Mouse (Mus musculus): ENCODE data around the gene Dock6. TPM values are rescaled to one million over a fixed set of nuclear protein-coding genes. Genes with fewer than 3 reads are reported as not detected.
"Not testable (repeated sequence)": the region's sequence is repeated elsewhere in the genome, so short reads cannot be mapped to it uniquely, and the experiment has no call there.

Gene Dock6
- 22.0 and 23.5 TPM in 2 replicates for polyA plus RNA-seq (2016; fragmentation: Nextera tagmentation; extraction: Ambion mirVana)

GRCm38 (mm10) chr9:21852128-21853091 is at the start of gene Dock6:
TSS of gene Dock6 (minus strand) at chr9:21852635.
- Histone ChIP-seq H3K27ac (replicated peaks) (peak within 1 kb of the TSS; percentile 91), H3K4me1 (peaks cover 47% of the 10 kb centered on the region)
- WGBS, result under 1% methylated on average over 68 of the region's 68 CpGs

GRCm38 (mm10) chr9:21901223-21901820 is 48.9 kb upstream of the Dock6 start:
- H3K9me3 ChIP-seq (replicated peaks), result no peaks in the 10 kb centered on the region
- peak overlapping the region; percentile 77 for H3K27ac ChIP-seq (replicated peaks)
- peak; percentile 52 for DNase-seq (ENCODE audit: low spot score)
- 15% methylated on average over 10 of the region's 10 CpGs for WGBS
- H3K36me3 ChIP-seq, result no peaks in the 10 kb centered on the region
- H3K4me3 ChIP-seq, result peak overlapping the region; percentile 56
- no peaks in the 10 kb centered on the region for H3K4me1 ChIP-seq
- H3K27me3 ChIP-seq (ENCODE audit: low read depth, poor library complexity, severe bottlenecking), result peaks cover 14% of the 10 kb centered on the region; the same call in 1 of the 2 replicates

More at GRCm38 (mm10) chr9:21852128-21853091, at the start of gene Dock6:
- H3K36me3 ChIP-seq, result no peaks in the 10 kb centered on the region
- DNase-seq (ENCODE audit: low spot score), result peak; percentile 93
- H3K27me3 ChIP-seq (ENCODE audit: low read depth, poor library complexity, severe bottlenecking), result no peaks in the 10 kb centered on the region
- no peaks in the 10 kb centered on the region for H3K9me3 ChIP-seq (replicated peaks)
- H3K4me3 ChIP-seq, result peak within 1 kb of the TSS; percentile 84

DNA sequence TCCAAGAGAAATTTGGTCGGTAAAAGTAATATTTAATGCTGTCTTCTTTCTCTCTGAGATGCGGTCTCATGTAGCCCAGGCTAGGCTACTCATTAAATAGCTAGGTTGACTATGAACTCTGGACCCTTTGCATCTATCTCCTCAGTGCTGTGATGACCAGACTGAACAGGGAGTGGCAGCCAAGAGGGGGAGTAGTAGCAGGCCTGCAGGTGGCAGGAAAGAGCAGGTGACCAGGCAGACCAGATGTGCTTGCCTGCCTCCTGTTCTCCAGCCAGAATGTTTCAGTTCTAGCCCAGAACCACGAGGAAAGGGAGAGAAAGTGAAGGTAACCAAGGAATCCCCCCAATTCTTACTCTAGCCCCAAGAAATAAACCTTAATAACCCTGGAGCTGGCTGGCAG is 36.8 kb upstream of the Dock6 start:
- Histone ChIP-seq H3K9me3 (replicated peaks) (0 out of 2 replicates have a peak, but pooled peaks cover 15% of the 10 kb centered on the region), H3K36me3 (no peaks in the 10 kb centered on the region), H3K4me3 (no peak overlapping the region), H3K4me1 (no peaks in the 10 kb centered on the region), H3K27me3 (ENCODE audit: low read depth, poor library complexity, severe bottlenecking) (no peaks in the 10 kb centered on the region), H3K27ac (replicated peaks) (no peak overlapping the region)
- no peak for DNase-seq (ENCODE audit: low spot score)
- WGBS, result 69% methylated on average over 3 of the region's 3 CpGs

GRCm38 (mm10) chr9:21876601-21877000 is 24.2 kb upstream of the Dock6 start:
- DNase-seq (ENCODE audit: low spot score), result no peak
- 66% methylated on average over 3 of the region's 3 CpGs for WGBS

DNA sequence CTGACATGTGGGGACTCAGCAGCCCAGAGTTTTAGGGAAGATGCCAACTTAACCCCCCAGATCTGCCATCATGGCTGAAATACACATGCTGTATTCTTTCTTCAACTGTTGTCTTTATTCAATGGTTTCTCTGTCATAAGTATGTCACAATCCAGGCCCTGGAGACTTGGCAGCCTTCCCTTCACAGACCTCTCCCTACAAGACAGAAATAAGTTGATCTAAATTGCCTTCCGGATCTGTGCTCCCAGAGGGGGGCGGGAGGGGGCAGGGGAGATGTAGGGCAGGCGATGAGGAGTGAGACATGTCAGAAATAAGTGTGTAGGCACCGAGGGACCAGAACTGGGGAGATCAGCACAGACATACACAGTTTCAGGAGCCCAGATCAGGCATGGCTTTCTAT is 19.8 kb upstream of the Dock6 start:
- Histone ChIP-seq H3K27ac (replicated peaks) (no peak overlapping the region), H3K4me1 (0 out of 2 replicates have a peak, but pooled peaks cover 2% of the 10 kb centered on the region), H3K4me3 (no peak overlapping the region), H3K9me3 (replicated peaks) (no peaks in the 10 kb centered on the region; the same call in 1 of the 2 replicates), H3K36me3 (no peaks in the 10 kb centered on the region), H3K27me3 (ENCODE audit: low read depth, poor library complexity, severe bottlenecking) (no peaks in the 10 kb centered on the region)
- 63% methylated on average over 4 of the region's 4 CpGs for WGBS
- DNase-seq (ENCODE audit: low spot score), result no peak

More at GRCm38 (mm10) chr9:21876601-21877000, 24.2 kb upstream of the Dock6 start:
- Histone ChIP-seq H3K4me1 (no peaks in the 10 kb centered on the region), H3K27ac (replicated peaks) (no peak overlapping the region), H3K4me3 (no peak overlapping the region), H3K9me3 (replicated peaks) (peaks cover 5% of the 10 kb centered on the region; the same call in 1 of the 2 replicates), H3K36me3 (no peaks in the 10 kb centered on the region), H3K27me3 (ENCODE audit: low read depth, poor library complexity, severe bottlenecking) (no peaks in the 10 kb centered on the region)

DNA sequence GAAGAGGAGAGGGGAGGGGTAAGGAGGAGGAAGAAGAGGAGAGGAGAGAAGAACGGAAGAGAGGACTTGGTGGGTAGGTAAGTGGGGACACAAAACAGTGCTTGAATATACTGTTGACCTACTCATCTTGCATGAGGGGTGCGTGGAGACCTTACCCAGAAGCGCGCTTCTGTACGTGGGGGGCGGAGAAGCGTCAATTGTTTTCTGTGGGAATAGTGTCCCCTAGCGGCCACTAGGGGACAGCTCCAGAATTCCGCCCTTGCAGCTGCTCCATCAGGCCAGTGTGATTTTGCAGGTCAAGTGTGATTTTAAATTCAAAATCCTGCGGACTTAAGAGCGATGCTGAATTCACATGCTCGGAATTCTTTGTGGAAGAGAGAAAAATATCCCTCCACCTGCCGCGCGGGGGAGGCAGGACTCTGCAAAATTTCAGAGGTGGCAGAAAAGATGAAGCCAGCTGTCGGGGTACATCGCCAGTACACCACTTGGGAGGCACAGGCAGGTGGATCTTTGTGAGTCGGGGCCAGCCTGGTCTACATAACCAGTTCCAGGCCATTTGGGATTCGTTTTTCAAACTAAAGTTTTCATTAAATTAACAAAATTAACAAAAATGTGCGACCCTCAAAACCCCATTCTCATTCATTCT is 18.6 kb upstream of the Dock6 start:
- peak overlapping the region; percentile 32; the same call in 1 of the 2 replicates for H3K4me3 ChIP-seq
- WGBS, result 20% methylated on average over 20 of the region's 20 CpGs
- H3K4me1 ChIP-seq, result 0 out of 2 replicates have a peak, but pooled peaks cover 2% of the 10 kb centered on the region
- peak; percentile 52 for DNase-seq (ENCODE audit: low spot score)
- no peaks in the 10 kb centered on the region for H3K9me3 ChIP-seq (replicated peaks)
- H3K27ac ChIP-seq (replicated peaks), result no peak overlapping the region
- H3K36me3 ChIP-seq, result no peaks in the 10 kb centered on the region
- H3K27me3 ChIP-seq (ENCODE audit: low read depth, poor library complexity, severe bottlenecking), result no peaks in the 10 kb centered on the region

GRCm38 (mm10) chr9:21869290-21869689 is 16.9 kb upstream of the Dock6 start:
- DNase-seq (ENCODE audit: low spot score); H3K4me3 ChIP-seq: not testable (repeated sequence)

GRCm38 (mm10) chr9:21867726-21868125 is 15.3 kb upstream of the Dock6 start:
- WGBS, result 82% methylated on average over 3 of the region's 3 CpGs
- Histone ChIP-seq H3K4me3 (no peak overlapping the region), H3K4me1 (0 out of 2 replicates have a peak, but pooled peaks cover 2% of the 10 kb centered on the region), H3K36me3 (no peaks in the 10 kb centered on the region), H3K27ac (replicated peaks) (no peak overlapping the region), H3K27me3 (ENCODE audit: low read depth, poor library complexity, severe bottlenecking) (no peaks in the 10 kb centered on the region), H3K9me3 (replicated peaks) (no peaks in the 10 kb centered on the region)
- DNase-seq (ENCODE audit: low spot score), result no peak

More at GRCm38 (mm10) chr9:21869290-21869689, 16.9 kb upstream of the Dock6 start:
- 55% methylated on average over 7 of the region's 7 CpGs for WGBS
- not testable (repeated sequence) for H3K27me3 ChIP-seq (ENCODE audit: low read depth, poor library complexity, severe bottlenecking); H3K4me1 ChIP-seq; H3K36me3 ChIP-seq; H3K9me3 ChIP-seq (replicated peaks); H3K27ac ChIP-seq (replicated peaks)

DNA sequence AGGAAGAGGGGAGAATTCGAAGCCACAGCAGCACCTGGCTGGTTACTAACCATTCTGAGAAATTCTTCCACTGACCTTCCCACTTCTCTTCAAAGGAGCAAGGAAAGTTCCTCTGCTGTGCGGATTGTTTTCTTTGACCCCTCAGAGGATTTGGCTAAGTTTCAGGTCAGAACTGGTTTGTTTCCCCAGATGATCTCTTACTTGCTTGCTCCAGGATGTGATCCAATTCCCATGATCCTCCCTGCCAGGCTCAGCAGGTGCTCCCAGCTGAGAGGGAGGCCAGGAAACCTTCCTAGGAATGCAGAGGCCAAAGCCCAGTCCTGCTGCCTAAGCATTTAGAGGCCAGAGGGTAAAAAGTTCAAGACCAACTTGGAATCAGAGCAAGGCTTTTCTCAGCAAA is 14.2 kb upstream of the Dock6 start:
- H3K4me1 ChIP-seq, result 0 out of 2 replicates have a peak, but pooled peaks cover 2% of the 10 kb centered on the region
- no peak overlapping the region for H3K27ac ChIP-seq (replicated peaks)
- no peaks in the 10 kb centered on the region for H3K27me3 ChIP-seq (ENCODE audit: low read depth, poor library complexity, severe bottlenecking)
- no peak overlapping the region for H3K4me3 ChIP-seq
- 68% methylated on average over 2 of the region's 2 CpGs for WGBS
- H3K9me3 ChIP-seq (replicated peaks), result peaks cover 6% of the 10 kb centered on the region; the same call in 1 of the 2 replicates
- H3K36me3 ChIP-seq, result no peaks in the 10 kb centered on the region
- DNase-seq (ENCODE audit: low spot score), result no peak

DNA sequence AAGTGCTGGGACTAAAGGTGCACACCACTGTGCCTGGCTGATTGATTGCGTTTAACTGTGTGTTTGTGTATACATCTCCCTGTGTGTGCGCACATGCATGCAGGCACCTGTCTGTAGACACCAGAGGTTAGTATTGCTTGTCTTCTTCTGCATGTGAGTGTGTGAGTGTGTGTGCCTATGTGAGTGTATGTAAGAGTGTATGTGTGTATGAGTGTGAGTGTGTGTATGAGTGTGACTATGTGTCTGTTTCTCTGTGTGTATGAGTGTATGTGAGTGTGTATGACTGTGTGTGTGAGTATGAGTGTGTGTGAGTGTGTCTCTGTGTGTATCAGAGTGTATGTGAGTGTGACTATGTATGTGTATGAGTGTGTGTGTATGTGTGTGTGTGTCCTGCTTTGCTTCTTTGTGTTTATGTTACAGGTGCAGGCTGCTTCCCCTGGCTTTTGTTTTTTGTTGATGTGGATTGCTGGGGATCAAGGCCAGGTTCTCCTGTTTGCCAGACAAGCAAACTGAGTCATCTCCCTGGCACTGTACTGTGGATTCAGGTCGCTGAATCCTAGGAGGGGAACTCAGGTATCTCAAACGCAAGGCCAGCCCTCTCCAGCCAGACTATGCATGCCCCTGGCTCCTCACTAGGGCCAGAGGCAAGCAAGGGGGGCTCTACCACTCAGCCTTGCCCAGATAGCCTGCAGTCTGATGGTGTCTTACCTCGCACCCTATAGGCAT is 13.4 kb upstream of the Dock6 start:
- H3K9me3 ChIP-seq (replicated peaks), result peaks cover 6% of the 10 kb centered on the region; the same call in 1 of the 2 replicates
- 70% methylated on average over 5 of the region's 5 CpGs for WGBS
- no peak overlapping the region for H3K27ac ChIP-seq (replicated peaks)

DNA sequence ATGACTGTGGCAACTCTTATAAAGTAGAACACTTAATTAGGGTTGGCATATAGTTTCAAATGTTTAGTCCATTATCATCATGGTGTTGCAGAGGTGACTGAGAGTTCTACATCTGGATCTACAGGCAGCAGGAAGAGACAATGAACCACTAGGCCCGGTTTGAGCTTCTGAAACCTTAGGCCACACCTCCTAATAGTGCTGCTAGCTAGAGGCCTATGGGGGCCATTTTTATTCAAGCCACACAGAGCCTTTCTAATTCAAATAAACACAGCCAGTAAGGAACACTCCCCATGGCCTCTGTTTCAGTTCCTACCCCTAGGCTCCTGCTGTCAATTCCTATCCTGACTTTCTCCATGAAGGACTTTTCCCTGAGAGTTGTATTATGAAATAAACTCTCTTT is 9.7 kb upstream of the Dock6 start:
- 80% methylated on average over 1 of the region's 1 CpGs for WGBS
- Histone ChIP-seq H3K9me3 (replicated peaks) (peaks cover 6% of the 10 kb centered on the region; the same call in 1 of the 2 replicates), H3K36me3 (no peaks in the 10 kb centered on the region), H3K4me1 (no peaks in the 10 kb centered on the region), H3K4me3 (no peak overlapping the region), H3K27ac (replicated peaks) (no peak overlapping the region), H3K27me3 (ENCODE audit: low read depth, poor library complexity, severe bottlenecking) (no peaks in the 10 kb centered on the region)
- no peak for DNase-seq (ENCODE audit: low spot score)

More for the DNA sequence above, 13.4 kb upstream of the Dock6 start:
- no peaks in the 10 kb centered on the region for H3K36me3 ChIP-seq
- 0 out of 2 replicates have a peak, but pooled peaks cover 1% of the 10 kb centered on the region for H3K4me1 ChIP-seq
- no peak for DNase-seq (ENCODE audit: low spot score)
- no peak overlapping the region for H3K4me3 ChIP-seq
- no peaks in the 10 kb centered on the region for H3K27me3 ChIP-seq (ENCODE audit: low read depth, poor library complexity, severe bottlenecking)

DNA sequence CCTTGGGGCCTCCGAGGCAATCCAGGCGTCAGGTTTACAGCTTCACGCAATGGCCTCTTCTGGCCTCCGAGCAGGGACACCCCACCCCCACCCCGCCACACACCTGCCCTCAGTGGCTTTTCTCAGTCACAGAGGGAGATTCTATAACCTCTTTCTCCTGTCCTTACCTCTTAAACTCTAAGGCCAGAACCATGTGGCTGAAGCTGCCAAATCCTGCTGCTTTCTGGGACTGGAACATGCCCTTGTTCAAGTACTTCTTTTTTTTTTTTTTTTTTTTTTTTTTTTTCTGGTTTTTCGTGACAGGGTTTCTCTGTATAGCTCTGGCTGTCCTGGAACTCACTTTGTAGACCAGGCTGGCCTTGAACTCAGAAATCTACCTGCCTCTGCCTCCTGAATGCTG is 7.9 kb upstream of the Dock6 start:
- H3K9me3 ChIP-seq (replicated peaks); H3K36me3 ChIP-seq; DNase-seq (ENCODE audit: low spot score); H3K4me3 ChIP-seq; H3K27ac ChIP-seq (replicated peaks); H3K27me3 ChIP-seq (ENCODE audit: low read depth, poor library complexity, severe bottlenecking); H3K4me1 ChIP-seq: not testable (repeated sequence)
- 75% methylated on average over 6 of the region's 6 CpGs for WGBS
